Mouse (Mus musculus): ENCODE measurements at regions not wholly inside any gene's neighbourhood (a gene's known extent, or its start where the extent isn't known, plus 50 kb on each side); places are given as distances from the start of the nearest gene placed in this dataset.

GRCm38 (mm10) chr12:14415543-14416181, 263.8 kb upstream of the Fam84a start:
- DNase-seq (ENCODE audit: low read depth, low spot score) = no peak

DNA sequence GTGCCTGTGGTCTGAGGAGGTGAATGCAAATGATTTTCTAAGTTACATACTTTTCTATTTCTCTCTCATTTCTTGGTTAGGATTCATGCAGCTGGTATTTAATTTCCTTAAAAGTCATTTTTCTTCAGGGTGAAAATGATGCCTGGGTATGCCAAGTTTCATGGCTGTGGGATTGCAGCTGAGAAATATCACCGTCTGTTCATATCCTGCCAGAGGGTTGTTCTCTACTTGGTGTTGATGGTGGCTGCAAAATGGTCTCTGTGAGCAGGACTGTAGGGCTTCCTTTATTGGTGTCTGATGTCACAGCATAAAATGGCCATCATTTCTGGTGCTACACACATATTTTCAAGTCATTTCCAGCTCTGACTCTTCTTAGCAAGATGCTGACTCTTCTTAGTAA, 259.2 kb upstream of the Fam84a start:
- DNase-seq (ENCODE audit: low read depth, low spot score) = no peak

DNA sequence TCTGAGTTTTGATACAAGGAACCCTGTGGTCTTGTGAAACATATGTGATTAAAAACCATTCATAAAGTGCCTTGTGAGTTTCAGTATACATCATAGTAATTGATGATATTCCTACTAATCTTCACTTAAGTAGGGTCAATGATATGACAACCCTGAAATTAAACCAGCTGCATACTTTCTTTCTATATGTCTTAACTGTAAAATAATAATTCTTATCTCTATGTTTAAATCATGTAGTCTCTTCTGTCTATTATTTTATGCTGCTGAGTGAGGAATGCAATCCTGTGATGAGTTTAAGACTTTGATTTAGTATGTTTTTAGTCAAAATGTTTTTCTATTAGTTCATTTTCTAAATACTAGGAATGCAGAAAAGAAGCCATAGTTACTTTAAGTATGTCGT, 253.9 kb upstream of the Fam84a start:
- DNase-seq (ENCODE audit: low read depth, low spot score) = no peak

DNA sequence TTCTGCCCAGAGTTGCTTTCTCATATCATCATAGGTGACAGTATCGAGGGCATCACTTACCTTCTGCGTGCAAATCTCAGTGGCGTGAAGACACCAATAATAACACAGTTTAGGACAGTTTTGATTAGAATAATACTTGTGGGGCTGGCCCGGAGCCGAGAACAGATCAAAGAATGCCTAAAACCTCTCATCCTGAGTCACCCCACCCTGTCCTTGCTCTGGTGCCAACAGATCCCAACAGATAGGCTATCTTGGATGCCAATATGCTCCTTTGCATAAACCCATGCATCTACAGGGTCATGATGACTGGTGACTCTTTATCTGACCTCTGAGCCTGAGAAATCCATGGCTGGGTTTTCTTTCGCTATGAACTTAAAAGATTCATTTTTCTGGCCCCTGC, 224.4 kb upstream of the Fam84a start:
- no peak for DNase-seq (ENCODE audit: low read depth, low spot score)

DNA sequence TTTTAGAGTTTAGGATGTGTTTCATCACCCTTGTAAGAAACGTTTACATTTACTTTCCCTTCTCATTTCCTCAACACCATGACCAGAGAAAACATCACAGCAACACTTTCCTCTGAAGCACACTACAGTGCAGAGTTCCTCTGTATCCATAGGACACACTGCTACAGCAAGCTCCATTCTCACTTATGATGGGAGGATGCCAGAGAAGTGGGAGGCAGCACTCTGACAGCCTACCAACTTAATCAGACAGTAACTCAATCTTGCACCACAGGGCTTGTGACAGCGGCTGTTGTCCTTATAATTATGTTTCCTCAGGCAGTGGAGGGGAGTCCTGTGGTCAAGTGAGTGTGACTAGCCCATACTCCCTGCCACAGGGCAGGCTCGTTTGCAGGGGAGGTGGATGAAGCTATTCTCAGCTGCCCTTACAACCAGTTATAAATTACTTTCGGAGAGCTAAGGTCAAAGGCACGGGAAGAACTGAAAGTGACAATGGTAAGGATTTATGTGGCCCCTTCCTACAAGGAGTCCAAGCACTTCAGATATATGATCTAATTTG, 186.5 kb upstream of the Fam84a start:
- no peak for DNase-seq (ENCODE audit: low read depth, low spot score)

GRCm38 (mm10) chr12:14337813-14338212, 186.0 kb upstream of the Fam84a start:
- DNase-seq (ENCODE audit: low read depth, low spot score) = no peak

- no peak for DNase-seq (ENCODE audit: low read depth, low spot score)
Observed at GRCm38 (mm10) chr12:14318693-14319092, 166.8 kb upstream of the Fam84a start.

GRCm38 (mm10) chr12:14316392-14316791, 164.5 kb upstream of the Fam84a start:
- DNase-seq (ENCODE audit: low read depth, low spot score) = no peak

DNA sequence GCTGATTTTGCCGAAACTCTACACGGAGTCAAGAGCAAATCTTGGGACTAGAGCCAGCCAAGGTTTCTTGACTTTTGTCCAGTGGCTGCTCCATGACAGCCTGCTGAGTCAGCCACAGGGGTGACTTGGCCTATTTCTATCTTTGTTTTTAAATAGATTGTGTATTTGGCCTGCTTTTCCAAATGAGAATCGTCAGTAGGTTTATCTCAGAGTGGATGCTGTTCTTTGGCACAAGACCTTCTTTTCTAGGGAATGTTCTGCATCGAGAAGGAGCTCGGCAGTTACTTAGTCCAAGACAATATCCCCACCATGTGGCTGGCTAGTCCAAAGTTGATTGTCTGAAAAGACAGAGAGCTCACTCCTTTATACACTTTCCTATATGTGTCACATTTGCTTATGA, 163.9 kb upstream of the Fam84a start:
- DNase-seq (ENCODE audit: low read depth, low spot score) = peak; percentile 6

DNA sequence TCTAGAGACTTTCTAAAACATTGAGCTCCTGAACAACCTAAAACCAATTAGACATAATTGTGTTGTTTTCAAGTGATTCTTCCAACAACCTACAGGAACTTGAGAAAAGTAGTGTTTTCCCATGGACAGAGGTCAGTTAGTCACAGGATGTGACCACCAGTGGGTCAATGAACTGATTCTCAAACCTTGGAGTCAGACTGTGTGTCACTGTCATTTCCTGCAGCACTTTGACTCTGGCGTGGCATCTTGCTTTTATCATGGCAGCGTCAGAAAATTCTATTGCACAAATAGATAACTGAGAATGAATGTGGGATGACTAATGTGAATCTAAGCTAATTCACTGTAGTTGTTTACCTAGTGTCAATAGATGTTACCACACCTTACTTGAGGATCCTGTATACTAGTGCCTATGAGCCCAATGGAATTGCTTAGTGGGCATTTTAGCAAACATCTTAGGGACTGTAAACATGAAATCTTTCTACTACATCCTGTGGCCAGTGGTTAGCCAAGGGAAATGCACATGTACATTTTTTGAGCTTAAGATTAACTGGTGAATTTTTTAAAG, 150.6 kb upstream of the Fam84a start:
- DNase-seq (ENCODE audit: low read depth, low spot score) = no peak

DNA sequence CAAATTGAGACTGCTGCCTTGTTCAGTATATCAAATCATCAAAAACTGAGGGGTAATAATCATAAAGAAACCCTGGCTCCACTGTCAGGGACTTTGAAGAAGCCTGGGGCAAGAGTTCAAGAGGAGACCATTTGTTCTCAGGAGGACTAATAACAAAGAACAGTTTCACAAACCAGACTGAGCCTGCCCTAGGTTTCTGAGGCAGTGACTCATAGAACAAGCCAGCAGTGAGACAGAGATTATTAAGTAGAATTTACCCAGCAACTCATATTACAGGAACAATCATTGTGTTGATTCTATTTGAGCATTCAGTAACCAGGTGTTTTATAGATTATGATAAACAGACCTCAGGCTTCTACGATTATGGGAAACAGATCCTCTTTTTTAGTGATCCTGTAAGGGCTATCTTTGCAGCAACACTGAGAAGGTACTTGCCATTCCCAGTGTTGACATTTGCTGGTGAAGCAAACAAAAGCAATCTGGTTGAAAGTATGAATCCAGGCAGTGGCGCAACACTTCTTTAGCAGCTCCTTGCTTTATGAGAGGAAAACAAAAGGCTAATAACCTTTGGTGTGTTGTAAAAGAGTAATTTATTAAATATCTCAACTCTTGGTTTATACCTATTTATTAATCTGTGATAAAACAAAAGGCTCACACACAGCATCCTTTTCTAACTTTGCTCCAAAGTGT, 150.0 kb upstream of the Fam84a start:
- no peak for DNase-seq (ENCODE audit: low read depth, low spot score)

DNA sequence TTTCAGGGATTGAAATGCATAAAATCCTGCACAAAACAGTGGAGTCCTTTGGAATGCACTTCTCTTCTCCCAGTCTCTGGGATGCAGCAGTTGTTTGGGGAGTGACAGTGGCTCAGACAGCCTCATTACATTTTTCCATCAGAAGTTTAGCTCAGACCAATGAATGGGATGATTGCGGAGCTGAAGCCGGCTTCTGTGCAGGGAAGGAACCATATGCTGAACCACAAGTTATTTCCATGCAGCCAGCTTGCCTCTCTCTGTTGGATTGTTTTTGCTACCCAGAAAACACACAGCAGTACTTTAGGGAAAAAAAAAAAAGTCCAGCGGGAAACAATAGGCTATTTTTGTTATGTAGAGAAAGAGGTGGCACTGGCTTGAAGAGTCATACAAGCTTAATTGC, 140.2 kb upstream of the Fam84a start:
- no peak for DNase-seq (ENCODE audit: low read depth, low spot score)

- DNase-seq (ENCODE audit: low read depth, low spot score) = no peak
Observed at GRCm38 (mm10) chr12:14287657-14288056, 135.8 kb upstream of the Fam84a start.

- no peak for DNase-seq (ENCODE audit: low read depth, low spot score)
Observed at GRCm38 (mm10) chr12:14286676-14287075, 134.8 kb upstream of the Fam84a start.

- DNase-seq (ENCODE audit: low read depth, low spot score) = no peak
Observed at GRCm38 (mm10) chr12:14285870-14286535, 134.1 kb upstream of the Fam84a start.

DNA sequence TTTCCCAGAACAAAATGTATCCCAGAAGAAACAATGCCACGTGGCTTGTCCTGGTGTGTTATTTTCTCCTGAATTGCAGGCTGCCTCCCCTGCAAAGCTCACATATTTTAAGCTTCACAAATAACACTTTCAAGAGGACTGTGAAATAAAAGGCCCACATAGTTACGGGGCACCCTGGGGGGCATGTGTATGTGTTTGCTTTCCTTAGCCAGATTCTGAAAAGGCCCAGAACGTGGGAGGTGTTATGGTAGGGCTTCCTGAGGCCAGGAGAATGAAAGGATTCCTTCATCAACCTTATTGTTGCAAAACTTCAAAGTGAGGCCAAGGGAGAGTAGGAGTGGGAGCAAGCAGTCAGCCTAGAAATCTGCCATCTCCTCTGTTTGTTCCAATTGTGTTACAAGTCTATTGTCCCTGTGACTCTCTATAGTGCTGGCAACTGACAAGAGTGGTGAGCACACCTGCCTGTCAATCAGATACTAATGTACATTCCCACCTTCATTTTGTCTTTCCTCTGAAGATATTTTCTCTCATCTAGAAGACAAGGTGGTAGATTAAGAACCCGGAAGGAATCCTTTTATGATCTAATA, 131.3 kb upstream of the Fam84a start:
- DNase-seq (ENCODE audit: low read depth, low spot score) = no peak

GRCm38 (mm10) chr12:14275265-14275664, 123.4 kb upstream of the Fam84a start:
- no peak for DNase-seq (ENCODE audit: low read depth, low spot score)

GRCm38 (mm10) chr12:14274796-14275195, 122.9 kb upstream of the Fam84a start:
- no peak for DNase-seq (ENCODE audit: low read depth, low spot score)

DNA sequence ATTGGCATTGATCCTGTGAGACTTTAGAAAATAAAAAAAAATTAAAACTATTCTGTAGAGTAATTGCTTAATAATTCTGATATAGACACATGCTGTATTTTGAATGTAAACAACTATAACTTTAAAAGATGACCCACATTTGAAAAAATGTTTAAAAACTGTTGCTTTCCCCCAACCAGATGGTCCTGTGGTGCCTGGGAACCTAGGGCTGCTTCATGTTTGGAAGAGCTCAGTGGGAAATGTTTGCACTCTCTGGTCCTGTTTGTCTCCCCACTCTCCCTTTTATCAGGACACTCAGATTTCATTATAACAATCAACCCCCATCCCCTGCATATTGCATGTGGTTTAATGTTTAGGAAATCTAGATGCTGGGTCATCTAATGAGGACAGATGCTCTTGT, 119.4 kb upstream of the Fam84a start:
- no peak for DNase-seq (ENCODE audit: low read depth, low spot score)

- DNase-seq (ENCODE audit: low read depth, low spot score) = no peak
Observed at GRCm38 (mm10) chr12:14261102-14261501, 109.2 kb upstream of the Fam84a start.

- no peak for DNase-seq (ENCODE audit: low read depth, low spot score)
Observed at GRCm38 (mm10) chr12:14260288-14260687, 108.4 kb upstream of the Fam84a start.

- DNase-seq (ENCODE audit: low read depth, low spot score) = no peak
Observed at GRCm38 (mm10) chr12:14253336-14253735, 101.5 kb upstream of the Fam84a start.
